Mouse (Mus musculus) CD4-positive, CD25-positive, alpha-beta regulatory T cell (primary cell): ENCODE data around the gene P2rx1. TPM values are rescaled to one million over a fixed set of nuclear protein-coding genes. Genes with fewer than 3 reads are reported as not detected.

ENCODE experiments used
- polyA plus RNA-seq: library from polyadenylated mRNA; unstranded; fragments of 100-300 nt; shearing (Covaris generic); gene quantifications from one replicate; pipeline ENCODE4 v1.2.1, GENCODE M21; 2017

Gene P2rx1
- not detected for polyA plus RNA-seq

DNA sequence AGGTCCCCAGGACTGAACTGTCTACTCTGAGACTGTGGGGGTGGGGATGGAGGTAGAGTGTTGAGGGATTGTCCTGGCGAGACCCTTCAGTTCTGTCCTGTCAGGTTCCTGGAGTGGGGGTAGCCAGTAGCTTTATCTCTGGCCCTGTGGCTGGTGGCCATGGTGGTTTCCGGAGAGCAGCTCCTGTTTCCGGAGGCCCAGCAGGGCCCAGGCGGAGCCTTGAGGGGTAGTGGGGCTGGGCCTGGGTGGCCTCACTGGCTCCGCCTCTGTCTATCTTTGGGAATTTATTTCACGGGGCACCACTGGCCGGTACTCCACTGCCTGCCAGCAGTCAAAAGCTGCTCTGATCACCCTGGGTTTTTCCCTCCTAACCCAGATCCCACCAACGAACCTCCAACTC is at the start of gene P2rx1:
Gene P2rx1, plus strand, starts transcription at position 333 of the 400 bp plus-strand sequence.

DNA sequence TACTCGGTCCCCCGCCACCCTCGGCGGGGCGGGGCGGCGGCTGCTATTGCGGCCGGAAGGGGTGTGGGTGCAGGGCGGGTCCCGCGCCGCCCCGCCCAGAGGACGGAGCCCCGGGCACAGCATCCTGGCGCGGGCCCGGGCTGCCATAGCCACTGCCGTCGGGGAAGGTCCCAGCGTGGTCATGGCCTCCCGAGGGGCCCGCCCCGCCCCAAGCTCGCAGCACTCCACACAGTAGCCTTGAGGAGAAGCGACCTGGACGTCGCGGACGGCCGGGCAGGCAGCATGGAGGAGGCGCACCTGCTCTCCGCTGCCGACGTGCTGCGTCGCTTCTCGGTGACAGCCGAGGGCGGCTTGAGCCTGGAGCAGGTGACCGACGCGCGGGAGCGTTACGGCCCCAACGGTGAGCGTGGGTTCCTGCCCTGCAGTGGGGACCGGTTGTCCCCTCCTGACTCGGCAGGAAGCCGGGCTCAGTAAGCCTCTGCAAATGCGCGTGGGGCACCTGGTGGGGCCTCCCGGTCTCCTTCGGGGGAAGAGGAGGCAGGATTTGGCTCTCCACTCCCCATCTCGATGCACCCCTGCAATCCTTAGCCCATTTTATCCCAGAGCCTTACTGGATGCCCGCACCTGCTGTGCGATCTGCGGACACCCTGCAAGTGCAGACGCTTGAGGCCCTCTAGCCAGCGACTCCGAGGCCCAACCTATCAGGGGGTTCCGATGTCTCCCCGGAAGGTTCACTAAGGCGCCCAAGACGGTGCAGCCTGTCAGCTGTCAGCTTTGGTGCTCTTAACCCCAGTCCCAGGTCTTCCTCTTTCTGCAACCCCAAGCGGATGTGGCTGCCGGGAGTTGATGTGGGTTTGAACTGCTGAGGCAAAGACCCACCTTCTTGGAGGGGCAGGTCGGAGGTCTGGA is 37.6 kb upstream of the P2rx1 start, which contains the start of gene Atp2a3:
Gene Atp2a3, plus strand, starts transcription at position 98 of the 909 bp plus-strand sequence.

DNA sequence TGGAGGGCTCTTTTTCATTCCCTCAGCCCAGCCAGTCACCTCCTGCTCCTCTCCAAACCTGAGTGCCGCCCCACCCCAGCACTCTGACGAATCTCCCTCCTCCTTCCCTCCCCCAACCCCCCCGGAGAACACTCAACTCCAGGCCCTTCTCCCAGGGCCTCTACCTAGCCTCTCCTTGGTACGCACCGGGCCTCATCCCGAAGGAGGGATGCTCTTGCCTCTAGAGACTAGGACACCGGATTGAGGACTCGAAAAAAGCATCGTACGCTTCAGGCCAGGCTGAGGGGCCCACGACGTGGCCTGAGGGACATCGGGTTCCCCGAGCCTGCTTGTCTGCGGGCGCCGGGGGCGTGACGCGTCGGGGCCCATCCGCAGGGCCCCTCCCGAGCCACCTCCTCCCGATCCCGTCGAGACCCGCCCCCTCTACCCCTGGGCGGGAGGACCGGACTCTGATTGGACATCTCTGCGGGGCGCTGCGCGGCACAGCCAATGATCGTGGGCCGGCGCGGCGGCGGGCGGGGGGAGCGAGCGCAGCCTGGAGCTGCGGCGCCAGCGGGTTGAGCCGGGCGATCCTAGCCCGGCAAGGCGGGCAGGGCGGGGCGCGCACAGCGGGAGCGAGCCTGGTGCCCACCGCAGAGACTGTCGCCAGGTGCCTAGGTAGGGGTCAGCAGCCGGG is 19.7 kb downstream of the P2rx1 start, which contains the start of gene Camkk1:
Gene Camkk1, plus strand, starts transcription at position 538 of the 676 bp plus-strand sequence.

DNA sequence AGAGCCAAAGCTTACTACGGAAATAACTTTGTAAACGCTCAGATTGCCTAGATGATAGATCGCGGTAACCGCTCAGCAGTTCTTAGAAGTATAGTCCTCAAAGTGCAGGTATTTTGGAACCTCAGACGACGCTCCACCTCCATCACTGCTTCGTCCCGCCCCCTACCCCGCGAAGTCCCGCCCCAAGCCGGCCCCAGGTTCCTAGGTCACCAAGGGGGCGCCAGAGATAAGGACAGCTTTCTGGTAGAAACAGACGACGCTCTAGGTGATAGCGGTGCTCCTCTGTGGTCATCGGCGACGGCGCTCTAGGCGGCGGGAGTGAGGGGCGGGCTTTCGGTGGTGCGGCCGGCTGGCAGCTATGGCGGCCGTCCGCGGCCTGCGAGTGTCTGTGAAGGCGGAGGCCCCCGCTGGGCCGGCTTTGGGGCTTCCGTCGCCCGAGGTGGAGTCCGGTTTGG is 48.7 kb downstream of the P2rx1 start, which contains the start of gene Ncbp3:
Gene Ncbp3, plus strand, starts transcription at position 242 of the 455 bp plus-strand sequence.

Other genes with a start within 250 kb of the P2rx1 start
- gene Cyb5d2, start 203.0 kb upstream of the P2rx1 start, polyA plus RNA-seq: 7.6 TPM
- 28.0 TPM for gene Zzef1, start 202.9 kb upstream of the P2rx1 start, polyA plus RNA-seq
- 288 TPM for gene Atp2a3, start 37.9 kb upstream of the P2rx1 start, polyA plus RNA-seq
- 13.2 TPM for gene Camkk1, start 19.9 kb downstream of the P2rx1 start, polyA plus RNA-seq
- 16.7 TPM for gene Ncbp3, start 48.7 kb downstream of the P2rx1 start, polyA plus RNA-seq
- gene Itgae, start 91.5 kb downstream of the P2rx1 start, polyA plus RNA-seq: 49.3 TPM
- 11.2 TPM for gene Haspin, start 139.2 kb downstream of the P2rx1 start, polyA plus RNA-seq
- gene P2rx5, start 161.3 kb downstream of the P2rx1 start, polyA plus RNA-seq: 0.17 TPM
- 79.2 TPM for gene Emc6, start 177.9 kb downstream of the P2rx1 start, polyA plus RNA-seq
- 28.7 TPM for gene Tax1bp3, start 178.0 kb downstream of the P2rx1 start, polyA plus RNA-seq
- gene Ctns, start 199.9 kb downstream of the P2rx1 start, polyA plus RNA-seq: 12.4 TPM
- 9.5 TPM for gene Shpk, start 200.4 kb downstream of the P2rx1 start, polyA plus RNA-seq
- gene Trpv1, start 235.2 kb downstream of the P2rx1 start, polyA plus RNA-seq: not detected